8 mouse cellular contexts compared by ENCODE assay signal in the genomic region with DNA sequence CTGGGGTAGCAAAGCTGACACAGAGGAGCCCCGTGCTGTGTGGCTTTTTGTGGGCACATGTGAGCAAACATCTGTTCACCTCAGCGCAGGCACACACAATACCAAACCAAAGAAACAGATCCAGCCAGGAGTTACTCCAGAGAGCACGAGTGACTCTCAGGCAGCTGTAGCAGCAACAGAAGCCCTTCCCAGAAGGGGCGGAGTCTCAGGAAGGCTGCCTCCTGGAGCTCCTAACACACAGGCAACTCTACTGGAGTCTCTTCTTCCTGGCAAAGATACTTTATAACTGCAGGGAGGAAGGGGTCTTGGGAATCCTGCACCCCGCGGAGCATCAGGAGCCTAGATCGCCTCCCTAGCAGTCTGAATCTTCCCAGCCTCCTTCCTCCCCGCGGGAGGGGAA. TPM values are rescaled to one million over a fixed set of nuclear protein-coding genes. Genes with fewer than 3 reads are reported as not detected.
A peak's percentile ranks its signal among the peaks of the same experiment; 100 is the strongest.
DNase-seq lines count a peak whose midpoint lies in the region; ATAC-seq and TF ChIP-seq lines count a peak whose summit lies in the region.

No protein-coding gene starts in this region.

- peaks cover 15% of the 10 kb centered on the region for H3K4me1 ChIP-seq in embryonic facial prominence, embryonic 12.5 days
- H3K4me1 ChIP-seq in heart, adult 2 months (ENCODE audit: control insufficient read depth, insufficient read depth, low read length): peaks cover 4% of the 10 kb centered on the region
- H3K4me1 ChIP-seq in intestine, postnatal 0 days (replicated peaks; ENCODE audit: control insufficient read depth, insufficient read depth, low read length): 0 out of 2 replicates have a peak, but pooled peaks cover 10% of the 10 kb centered on the region
- peaks cover 55% of the 10 kb centered on the region for H3K4me1 ChIP-seq in liver, embryonic 15.5 days (replicated peaks)

- DNase-seq in adrenal gland, adult 2 months: peak; percentile 83
- no peak for DNase-seq in adrenal gland, adult 8-10 months
- DNase-seq in heart, adult 2 months: peak; percentile 72 to 75
- peak; percentile 54 for DNase-seq in neural tube, embryonic 10.5 days (ENCODE audit: extremely low spot score, low spot score)
- DNase-seq in urinary bladder, postnatal 36 days (ENCODE audit: low spot score in 2 of 2): peak; percentile 55 to 71

- peak overlapping the region; percentile 19 for H3K4me3 ChIP-seq in embryonic facial prominence, embryonic 12.5 days
- peak overlapping the region; percentile 43 for H3K4me3 ChIP-seq in heart, adult 2 months
- peak overlapping the region; percentile 31 for H3K4me3 ChIP-seq in intestine, postnatal 0 days (ENCODE audit: low read depth, low read length)
- peak overlapping the region; percentile 62 for H3K4me3 ChIP-seq in liver, embryonic 15.5 days (replicated peaks)

- no peak for TF ChIP-seq EP300 in heart, adult 2 months (IDR thresholded peaks at IDR 0.05; ENCODE audit: insufficient read depth, low read depth, low read length)

- WGBS in embryonic facial prominence, embryonic 12.5 days: 2% methylated on average over 9 of the region's 9 CpGs
- WGBS in heart, adult 2 months: 2% methylated on average over 9 of the region's 9 CpGs
- under 1% methylated on average over 9 of the region's 9 CpGs for WGBS in intestine, postnatal 0 days
- 2% methylated on average over 9 of the region's 9 CpGs for WGBS in liver, embryonic 15.5 days (ENCODE audit: insufficient replicate concordance)

- H3K9me3 ChIP-seq in embryonic facial prominence, embryonic 12.5 days: no peaks in the 10 kb centered on the region
- H3K9me3 ChIP-seq in intestine, postnatal 0 days (ENCODE audit: control insufficient read depth): no peaks in the 10 kb centered on the region
- no peaks in the 10 kb centered on the region for H3K9me3 ChIP-seq in liver, embryonic 15.5 days (replicated peaks)

- no peaks in the 10 kb centered on the region for H3K27me3 ChIP-seq in embryonic facial prominence, embryonic 12.5 days
- no peaks in the 10 kb centered on the region for H3K27me3 ChIP-seq in heart, adult 2 months (ENCODE audit: control insufficient read depth, insufficient read depth, low read length)
- 0 out of 2 replicates have a peak, but pooled peaks cover 4% of the 10 kb centered on the region for H3K27me3 ChIP-seq in intestine, postnatal 0 days (replicated peaks; ENCODE audit: control insufficient read depth, insufficient read depth, low read length)
- peaks cover 3% of the 10 kb centered on the region; the same call in 1 of the 2 replicates for H3K27me3 ChIP-seq in liver, embryonic 15.5 days

- H3K27ac ChIP-seq in embryonic facial prominence, embryonic 12.5 days: peak overlapping the region; percentile 47
- H3K27ac ChIP-seq in heart, adult 2 months: no peak overlapping the region
- no peak overlapping the region for H3K27ac ChIP-seq in intestine, postnatal 0 days (ENCODE audit: low read depth, low read length)
- peak overlapping the region; percentile 69 for H3K27ac ChIP-seq in liver, embryonic 15.5 days (replicated peaks)

- no peaks in the 10 kb centered on the region for H3K79me2 ChIP-seq in heart, adult 2 months (replicated peaks; ENCODE audit: control insufficient read depth, insufficient read depth, low read length)

- no peak for TF ChIP-seq POLR2A in heart, adult 2 months (IDR thresholded peaks at IDR 0.05; ENCODE audit: insufficient read depth, low read depth, low read length)

- intact Hi-C loops in heart, adult 2 months (cut with DNase I): loop anchor here (2.0 to 10.0 kb wide), 5 partner anchors 133 to 398 kb away; no protein-coding TSS in a partner anchor

- peak overlapping the region; percentile 56 for H3K4me2 ChIP-seq in embryonic facial prominence, embryonic 12.5 days (replicated peaks)
- H3K4me2 ChIP-seq in intestine, postnatal 0 days (replicated peaks; ENCODE audit: low read depth): peak overlapping the region; percentile 66
- peak overlapping the region; percentile 91 for H3K4me2 ChIP-seq in liver, embryonic 15.5 days

- TF ChIP-seq CTCF in heart, adult 2 months (IDR thresholded peaks at IDR 0.05): no peak
- TF ChIP-seq CTCF in intestine, postnatal 0 days (IDR thresholded peaks at IDR 0.05; ENCODE audit: low read depth): 0 out of 2 replicates have a peak, but pooled peaks have one; percentile 16

- H3K36me3 ChIP-seq in embryonic facial prominence, embryonic 12.5 days: no peaks in the 10 kb centered on the region
- H3K36me3 ChIP-seq in heart, adult 2 months (ENCODE audit: control insufficient read depth, insufficient read depth, low read length): no peaks in the 10 kb centered on the region
- H3K36me3 ChIP-seq in intestine, postnatal 0 days (ENCODE audit: control insufficient read depth, insufficient read depth): no peaks in the 10 kb centered on the region
- no peaks in the 10 kb centered on the region for H3K36me3 ChIP-seq in liver, embryonic 15.5 days (replicated peaks)

- peak overlapping the region; percentile 40 for H3K9ac ChIP-seq in embryonic facial prominence, embryonic 12.5 days
- H3K9ac ChIP-seq in heart, adult 2 months (ENCODE audit: low read depth, low read length): peak overlapping the region; percentile 53
- peak overlapping the region; percentile 18; the same call in 1 of the 2 replicates for H3K9ac ChIP-seq in intestine, postnatal 0 days (ENCODE audit: low read depth, low read length)
- peak overlapping the region; percentile 65 for H3K9ac ChIP-seq in liver, embryonic 15.5 days

- peak; percentile 64 for ATAC-seq in embryonic facial prominence, embryonic 12.5 days (ENCODE audit: insufficient number of reproducible peaks, insufficient read depth, low FRiP score, low TSS enrichment)
- peak; percentile 65 for ATAC-seq in intestine, postnatal 0 days
- ATAC-seq in liver, embryonic 15.5 days (ENCODE audit: insufficient read depth): peak; percentile 61

RNA-seq across cellular contexts. Expression of a gene that starts 7.2 kb away (rescaled TPM):
- 10 to 100 TPM; 58.9 to 83.2 TPM for total RNA-seq in adrenal gland, adult 2 months (2021)
- 125 and 137 TPM in 2 replicates for polyA plus RNA-seq in adrenal gland, adult 2 months (2012; rRNA removed)
- 100 to 1,000 TPM in 1 of 4 experiments, 10 to 100 TPM in 3; 74.6 to 101 (median 78.3) TPM for total RNA-seq in adrenal gland, adult 8-10 months (2022)
- polyA plus RNA-seq in embryonic facial prominence, embryonic 12.5 days (2016; fragmentation: Nextera tagmentation; extraction: Ambion mirVana): 24.6 and 25.0 TPM in 2 replicates
- total RNA-seq in heart, adult 2 months (2021): 10 to 100 TPM; 15.2 to 18.7 TPM
- 28.1 and 31.6 TPM in 2 replicates for polyA plus RNA-seq in heart, adult 2 months (2012; rRNA removed)
- 184 and 199 TPM in 2 replicates for polyA plus RNA-seq in intestine, postnatal 0 days (2015; fragmentation: Nextera tagmentation; extraction: Ambion mirVana)
- 113 and 118 TPM in 2 replicates for polyA plus RNA-seq in liver, embryonic 15.5 days (2015; fragmentation: Nextera tagmentation; extraction: Ambion mirVana)

Comparison
In these comparisons a context has a peak if more than half of its experiments do, and no peak if none do; other contexts are left out.
1. H3K27ac ChIP-seq: peak in embryonic facial prominence, embryonic 12.5 days (single experiment) and liver, embryonic 15.5 days (single experiment); none in heart, adult 2 months (single experiment) and intestine, postnatal 0 days (single experiment).
2. Peak in every context shown above with its lines, with median percentiles within 50 percentile points of each other: ATAC-seq, H3K4me2 ChIP-seq, H3K4me3 ChIP-seq and H3K9ac ChIP-seq.